Mouse (Mus musculus): Measurements from ENCODE around the gene Nipal1.

The Nipal1 gene

GRCm38 (mm10) chr5:72665281-72665680 lies 17.7 kb downstream of the Nipal1 start:
- peak; percentile 44 for DNase-seq (ENCODE audit: low read depth)

- DNase-seq (ENCODE audit: low read depth) = no peak
Observed at GRCm38 (mm10) chr5:72666428-72666827, 18.8 kb downstream of the Nipal1 start.

- no peak for DNase-seq (ENCODE audit: low read depth)
Observed at GRCm38 (mm10) chr5:72668351-72668750, 20.8 kb downstream of the Nipal1 start.

GRCm38 (mm10) chr5:72671017-72671699 lies 23.6 kb downstream of the Nipal1 start:
- DNase-seq (ENCODE audit: low read depth) = no peak

GRCm38 (mm10) chr5:72674994-72675542 lies 27.5 kb downstream of the Nipal1 start:
- no peak for DNase-seq (ENCODE audit: low read depth)

GRCm38 (mm10) chr5:72681451-72681850 lies 33.9 kb downstream of the Nipal1 start:
- DNase-seq (ENCODE audit: low read depth) = no peak

- no peak for DNase-seq (ENCODE audit: low read depth)
Observed at GRCm38 (mm10) chr5:72689556-72689955, 42.0 kb downstream of the Nipal1 start.

- DNase-seq (ENCODE audit: low read depth) = no peak
Observed at GRCm38 (mm10) chr5:72690516-72690915, 42.9 kb downstream of the Nipal1 start.

- no peak for DNase-seq (ENCODE audit: low read depth)
Observed at GRCm38 (mm10) chr5:72694684-72695083, 47.1 kb downstream of the Nipal1 start.

GRCm38 (mm10) chr5:72696491-72696890 lies 48.9 kb downstream of the Nipal1 start:
- no peak for DNase-seq (ENCODE audit: low read depth)

GRCm38 (mm10) chr5:72698343-72698742 lies 50.7 kb downstream of the Nipal1 start:
- DNase-seq (ENCODE audit: low read depth) = no peak

- no peak for DNase-seq (ENCODE audit: low read depth)
Observed at GRCm38 (mm10) chr5:72698818-72699499, 51.4 kb downstream of the Nipal1 start.

- DNase-seq (ENCODE audit: low read depth) = no peak
Observed at GRCm38 (mm10) chr5:72699500-72699818, 51.9 kb downstream of the Nipal1 start.

GRCm38 (mm10) chr5:72702202-72702601 lies 54.6 kb downstream of the Nipal1 start:
- no peak for DNase-seq (ENCODE audit: low read depth)

GRCm38 (mm10) chr5:72706095-72706494 lies 58.5 kb downstream of the Nipal1 start:
- no peak for DNase-seq (ENCODE audit: low read depth)

GRCm38 (mm10) chr5:72706722-72707121 lies 59.1 kb downstream of the Nipal1 start:
- DNase-seq (ENCODE audit: low read depth) = no peak

- no peak for DNase-seq (ENCODE audit: low read depth)
Observed at GRCm38 (mm10) chr5:72709451-72709850, 61.9 kb downstream of the Nipal1 start.

- no peak for DNase-seq (ENCODE audit: low read depth)
Observed at GRCm38 (mm10) chr5:72709976-72710375, 62.4 kb downstream of the Nipal1 start.

GRCm38 (mm10) chr5:72710572-72711278 lies 63.1 kb downstream of the Nipal1 start:
- peak; percentile 53 for DNase-seq (ENCODE audit: low read depth)

- no peak for DNase-seq (ENCODE audit: low read depth)
Observed at GRCm38 (mm10) chr5:72720587-72720986, 73.0 kb downstream of the Nipal1 start.

Measured in c-Kit-positive CD71-negative TER-119-negative erythroid progenitor cells, embryonic 14.5 days (primary cell).